Mouse (Mus musculus) midbrain, embryonic 15.5 days (tissue): ENCODE data around the gene Crhr1. TPM values are rescaled to one million over a fixed set of nuclear protein-coding genes. Genes with fewer than 3 reads are reported as not detected.
"Not testable (repeated sequence)": the region's sequence is repeated elsewhere in the genome, so short reads cannot be mapped to it uniquely, and the experiment has no call there.

ENCODE experiments used
- ATAC-seq: fragments of 200-750 bp; cut with Nextera tagmentation; replicated peaks from 2 replicates; pipeline ENCODE4 v1.8.0; 2017; ENCODE audit warnings: moderate TSS enrichment
- H3K27ac ChIP-seq: fragments of 300-500 bp; sonication (generic); 2 replicates; pipeline ENCODE4 v1.5.1; 2015; ENCODE audit warnings: mild to moderate bottlenecking, inconsistent platforms
- H3K27me3 ChIP-seq: fragments of 300-500 bp; sonication (generic); replicated peaks from 2 replicates; pipeline ENCODE4 v1.6.1; 2015; ENCODE audit warnings: inconsistent platforms
- H3K36me3 ChIP-seq: fragments of 300-500 bp; sonication (generic); replicated peaks from 2 replicates; pipeline ENCODE4 v1.6.1; 2015; ENCODE audit warnings: inconsistent platforms
- H3K4me1 ChIP-seq: fragments of 300-500 bp; sonication (generic); 2 replicates; pipeline ENCODE4 v1.6.1; 2015; ENCODE audit warnings: inconsistent platforms
- H3K4me2 ChIP-seq: fragments of 300-500 bp; sonication (generic); 2 replicates; pipeline ENCODE4 v1.6.1; 2015; ENCODE audit warnings: inconsistent platforms, mild to moderate bottlenecking, moderate library complexity
- H3K4me3 ChIP-seq: fragments of 300-500 bp; sonication (generic); 2 replicates; pipeline ENCODE4 v1.5.1; 2015; ENCODE audit warnings: mild to moderate bottlenecking, inconsistent platforms
- H3K9ac ChIP-seq: fragments of 300-500 bp; sonication (generic); 2 replicates; pipeline ENCODE4 v1.6.1; 2015; ENCODE audit warnings: mild to moderate bottlenecking, inconsistent platforms
- H3K9me3 ChIP-seq: fragments of 300-500 bp; sonication (generic); 2 replicates; pipeline ENCODE4 v1.6.1; 2016; ENCODE audit warnings: inconsistent platforms
- WGBS: fragments of 180-500 bp; shearing (Covaris S2); methylation state at CpG from one replicate; pipeline ENCODE4 v1.1.7; 2015; ENCODE audit warnings: mixed read lengths; 5-methylcytosine and 5-hydroxymethylcytosine counted together
- polyA plus RNA-seq: library from polyadenylated mRNA; unstranded; fragments of >200 nt; fragmentation: Nextera tagmentation; extraction: Ambion mirVana; gene quantifications from 2 replicates; pipeline ENCODE4 v1.2.1, GENCODE M21; 2015

The Crhr1 gene
- polyA plus RNA-seq, 1 experiment from 2014 or later: 8.6 TPM

- 97% methylated on average over 5 of the region's 5 CpGs for WGBS
- H3K4me2 ChIP-seq, H3K4me3 ChIP-seq, H3K36me3 ChIP-seq, H3K9me3 ChIP-seq, H3K27me3 ChIP-seq, H3K4me1 ChIP-seq, ATAC-seq, H3K9ac ChIP-seq, H3K27ac ChIP-seq: not testable (repeated sequence)
Measured at GRCm38 (mm10) chr11:104214128-104214527, 81.5 kb downstream of the Crhr1 start.

GRCm38 (mm10) chr11:104218075-104218474, 85.4 kb downstream of the Crhr1 start:
- 65% methylated on average over 3 of the region's 3 CpGs for WGBS
- Histone ChIP-seq H3K4me3 (no peak overlapping the region), H3K36me3 (no peaks in the 10 kb centered on the region), H3K4me1 (no peaks in the 10 kb centered on the region), H3K27ac (no peak overlapping the region), H3K9ac (no peak overlapping the region), H3K9me3 (no peaks in the 10 kb centered on the region), H3K27me3 (no peaks in the 10 kb centered on the region), H3K4me2 (no peak overlapping the region)
- no peak for ATAC-seq

- Histone ChIP-seq H3K27ac (no peak overlapping the region), H3K9me3 (no peaks in the 10 kb centered on the region), H3K4me2 (no peak overlapping the region), H3K36me3 (no peaks in the 10 kb centered on the region), H3K4me3 (no peak overlapping the region), H3K9ac (no peak overlapping the region), H3K27me3 (no peaks in the 10 kb centered on the region), H3K4me1 (no peaks in the 10 kb centered on the region)
- WGBS: 84% methylated on average over 4 of the region's 4 CpGs
- ATAC-seq: no peak
Measured at GRCm38 (mm10) chr11:104220291-104220690, 87.6 kb downstream of the Crhr1 start.

- 77% methylated on average over 5 of the region's 5 CpGs for WGBS
- Histone ChIP-seq H3K27ac (no peak overlapping the region), H3K36me3 (no peaks in the 10 kb centered on the region), H3K27me3 (no peaks in the 10 kb centered on the region), H3K4me2 (no peak overlapping the region), H3K4me3 (no peak overlapping the region), H3K4me1 (no peaks in the 10 kb centered on the region), H3K9ac (no peak overlapping the region), H3K9me3 (no peaks in the 10 kb centered on the region)
- ATAC-seq: no peak
Measured at GRCm38 (mm10) chr11:104221751-104222150, 89.1 kb downstream of the Crhr1 start.

- ATAC-seq: no peak
- Histone ChIP-seq H3K4me1 (no peaks in the 10 kb centered on the region), H3K27ac (no peak overlapping the region), H3K4me3 (no peak overlapping the region), H3K4me2 (no peak overlapping the region), H3K36me3 (no peaks in the 10 kb centered on the region), H3K27me3 (no peaks in the 10 kb centered on the region), H3K9me3 (no peaks in the 10 kb centered on the region), H3K9ac (no peak overlapping the region)
- 81% methylated on average over 9 of the region's 9 CpGs for WGBS
Measured at GRCm38 (mm10) chr11:104223301-104223700, 90.6 kb downstream of the Crhr1 start.

Other genes with a start within 250 kb of the Crhr1 start
- gene Nsf, start 178.8 kb upstream of the Crhr1 start, polyA plus RNA-seq: 203 and 209 TPM in 2 replicates
- gene Arf2, start 166.1 kb upstream of the Crhr1 start, polyA plus RNA-seq: 223 and 225 TPM in 2 replicates
- not detected in 2 replicates for gene Sppl2c, start 53.5 kb downstream of the Crhr1 start, polyA plus RNA-seq
- 1,028 and 1,112 TPM in 2 replicates for gene Mapt, start 98.5 kb downstream of the Crhr1 start, polyA plus RNA-seq